Mouse (Mus musculus) common myeloid progenitor, adult 5-6 weeks (primary cell): ENCODE data around the gene Abhd14b. TPM values are rescaled to one million over a fixed set of nuclear protein-coding genes. Genes with fewer than 3 reads are reported as not detected.

Source experiments
- ATAC-seq: replicated peaks from 2 replicates; pipeline ENCODE4 v1.8.0; 2016; ENCODE audit warnings: low read depth, mild to moderate bottlenecking, moderate TSS enrichment, inconsistent platforms; ENCODE audit not compliant: poor library complexity, severe bottlenecking
- total RNA-seq: library from RNA; stranded (forward); fragments of 200-1000, 187-1606 nt; gene quantifications from 2 replicates; pipeline ENCODE4 v1.2.3, GENCODE M21; 2017

The Abhd14b gene
- total RNA-seq, 1 experiment from 2014 or later: 10.0 TPM

DNA sequence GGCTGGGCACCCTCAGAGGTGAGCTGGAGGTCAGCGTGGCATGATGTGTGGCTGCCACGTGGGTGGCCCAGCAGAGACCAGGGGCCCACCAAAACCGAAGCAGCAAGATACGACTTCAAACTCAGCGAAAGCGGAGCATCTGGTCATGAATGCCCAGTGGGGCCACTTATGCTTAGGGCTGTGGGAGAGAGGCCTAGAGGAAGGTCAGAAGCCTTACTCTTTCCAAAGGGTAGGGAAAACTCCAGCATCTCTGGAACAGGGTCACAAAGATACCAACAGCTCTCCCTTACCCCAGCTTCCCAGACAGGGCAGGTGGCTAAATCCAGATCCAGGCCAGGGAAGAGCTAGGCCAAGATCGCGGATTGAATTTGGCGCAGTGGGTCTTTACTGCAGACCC, 9.9 kb downstream of the Abhd14b start:
- ATAC-seq: no peak

DNA sequence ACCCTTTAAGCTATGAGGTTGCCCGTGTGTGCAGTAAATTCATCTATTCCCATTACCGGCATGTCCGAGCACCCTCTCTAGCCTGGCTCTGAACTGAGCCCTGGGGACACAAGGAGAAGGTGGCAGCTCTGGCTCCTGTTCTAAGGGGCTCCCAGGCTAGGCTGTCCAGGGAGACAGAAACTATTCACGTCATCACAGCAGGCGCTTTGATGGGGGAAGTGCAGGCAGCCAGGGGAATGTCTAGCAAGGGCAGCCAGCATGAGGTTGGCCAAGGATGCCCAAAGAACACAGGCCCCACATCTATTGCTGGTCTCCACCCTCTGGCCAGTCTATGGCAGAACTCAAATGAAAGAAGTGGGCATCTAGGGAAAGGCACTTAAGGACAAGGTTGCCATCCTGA, 10.7 kb downstream of the Abhd14b start:
- ATAC-seq: no peak

DNA sequence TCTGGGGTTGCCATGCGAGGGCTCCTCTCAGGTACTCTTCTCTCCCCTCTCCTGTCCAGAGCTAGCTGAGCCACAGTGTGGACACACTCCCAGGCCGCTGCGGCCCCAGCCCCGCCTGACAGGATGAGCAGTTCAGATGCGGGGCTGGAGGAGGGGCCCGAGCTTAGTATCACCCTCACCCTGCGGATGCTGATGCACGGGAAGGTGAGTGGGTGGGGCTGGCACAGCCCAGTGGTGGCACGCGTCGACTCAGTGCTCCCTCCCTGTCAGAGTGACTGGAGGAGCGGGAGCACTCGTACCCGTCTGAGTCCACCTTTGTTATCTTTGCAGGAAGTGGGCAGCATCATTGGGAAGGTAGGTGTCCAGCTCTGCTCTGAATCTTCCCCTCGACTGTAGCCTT, 12.7 kb downstream of the Abhd14b start:
- ATAC-seq: no peak

DNA sequence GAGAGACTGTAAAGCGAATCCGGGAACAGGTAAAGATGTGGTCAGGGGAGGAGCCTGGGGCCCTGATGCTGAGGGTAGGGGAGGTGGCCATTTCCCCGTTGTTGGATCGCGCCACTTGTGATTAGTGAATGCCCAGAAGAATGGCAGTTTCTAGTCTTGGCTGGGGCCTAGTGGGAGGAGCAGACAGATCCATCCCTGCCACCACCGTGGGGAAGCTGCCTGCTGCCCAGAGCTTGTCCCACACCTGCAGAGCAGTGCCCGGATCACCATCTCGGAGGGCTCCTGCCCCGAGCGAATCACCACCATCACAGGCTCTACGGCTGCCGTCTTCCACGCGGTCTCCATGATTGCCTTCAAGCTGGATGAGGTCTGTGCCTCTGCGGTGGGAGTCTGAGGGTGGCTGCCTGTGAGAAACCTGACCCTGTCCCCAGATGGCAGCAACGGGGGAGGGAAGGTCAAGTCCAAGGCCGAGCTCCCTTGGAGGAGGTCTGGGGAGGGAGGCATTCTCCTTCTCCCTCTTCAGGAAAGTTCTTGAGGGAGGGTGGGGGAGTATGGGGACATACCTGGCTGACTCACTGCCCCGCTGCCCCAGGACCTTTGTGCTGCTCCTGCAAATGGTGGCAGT, 13.3 kb downstream of the Abhd14b start:
- no peak for ATAC-seq

DNA sequence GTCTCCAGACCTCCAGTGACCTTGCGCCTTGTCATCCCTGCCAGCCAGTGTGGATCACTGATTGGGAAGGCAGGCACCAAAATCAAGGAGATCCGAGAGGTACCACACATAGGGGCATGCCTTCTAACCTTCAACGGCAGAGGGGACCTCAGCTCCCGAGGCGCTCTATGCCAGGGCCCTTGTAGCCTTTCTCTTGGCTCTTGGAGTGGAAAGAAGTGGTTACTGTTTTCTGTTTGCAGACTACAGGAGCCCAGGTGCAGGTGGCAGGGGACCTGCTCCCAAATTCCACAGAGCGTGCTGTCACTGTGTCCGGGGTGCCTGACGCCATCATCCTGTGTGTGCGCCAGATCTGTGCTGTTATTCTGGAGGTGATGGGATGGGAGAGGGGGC, 13.8 kb downstream of the Abhd14b start:
- ATAC-seq: no peak

DNA sequence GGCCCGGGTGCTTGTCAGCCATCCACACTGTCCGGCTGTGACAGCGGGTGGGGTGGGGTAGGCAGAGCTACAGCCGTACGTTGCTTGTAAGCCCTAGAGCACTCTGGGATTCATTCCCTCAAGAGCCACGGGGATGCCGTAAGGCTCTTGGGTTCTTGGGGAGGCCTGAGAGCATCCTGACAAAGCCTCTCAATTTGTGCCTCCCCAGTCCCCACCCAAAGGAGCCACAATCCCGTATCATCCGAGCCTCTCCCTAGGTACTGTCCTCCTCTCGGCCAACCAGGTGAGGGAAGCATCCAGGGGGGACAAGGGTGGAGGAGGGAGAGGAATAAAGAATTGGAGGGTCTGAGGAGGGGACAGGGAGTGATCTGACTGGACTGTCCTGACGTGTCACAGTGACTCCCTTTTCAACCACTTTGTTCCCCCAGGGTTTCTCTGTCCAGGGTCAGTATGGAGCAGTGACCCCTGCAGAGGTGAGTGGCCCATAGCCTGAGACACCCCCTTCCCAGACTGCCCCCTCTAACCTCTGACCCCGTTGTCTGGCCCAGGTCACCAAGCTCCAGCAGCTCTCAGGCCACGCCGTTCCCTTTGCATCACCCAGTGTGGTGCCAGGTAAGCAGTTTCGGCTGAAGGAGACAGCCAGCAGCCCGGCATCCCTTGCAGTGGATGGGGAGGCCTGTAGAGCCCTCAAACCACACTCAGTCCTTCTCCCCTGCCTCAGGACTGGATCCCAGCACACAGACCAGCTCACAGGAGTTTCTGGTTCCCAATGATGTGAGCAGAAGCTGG, 14.6 kb downstream of the Abhd14b start:
- ATAC-seq: no peak

DNA sequence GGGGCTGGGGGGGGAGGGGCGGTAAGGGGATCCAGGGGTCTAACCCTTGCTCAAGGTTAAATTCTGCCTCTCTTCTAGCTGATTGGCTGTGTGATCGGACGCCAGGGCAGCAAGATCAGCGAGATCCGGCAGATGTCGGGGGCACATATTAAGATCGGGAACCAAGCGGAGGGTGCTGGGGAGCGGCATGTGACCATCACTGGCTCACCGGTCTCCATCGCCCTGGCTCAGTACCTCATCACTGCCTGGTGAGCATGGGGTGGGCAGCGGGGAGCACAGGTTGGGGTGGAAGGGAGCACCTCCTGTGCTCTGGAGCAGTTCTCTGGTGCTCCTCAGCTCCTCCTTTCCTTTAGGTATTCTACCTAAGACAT, 15.2 kb downstream of the Abhd14b start:
- ATAC-seq: no peak

DNA sequence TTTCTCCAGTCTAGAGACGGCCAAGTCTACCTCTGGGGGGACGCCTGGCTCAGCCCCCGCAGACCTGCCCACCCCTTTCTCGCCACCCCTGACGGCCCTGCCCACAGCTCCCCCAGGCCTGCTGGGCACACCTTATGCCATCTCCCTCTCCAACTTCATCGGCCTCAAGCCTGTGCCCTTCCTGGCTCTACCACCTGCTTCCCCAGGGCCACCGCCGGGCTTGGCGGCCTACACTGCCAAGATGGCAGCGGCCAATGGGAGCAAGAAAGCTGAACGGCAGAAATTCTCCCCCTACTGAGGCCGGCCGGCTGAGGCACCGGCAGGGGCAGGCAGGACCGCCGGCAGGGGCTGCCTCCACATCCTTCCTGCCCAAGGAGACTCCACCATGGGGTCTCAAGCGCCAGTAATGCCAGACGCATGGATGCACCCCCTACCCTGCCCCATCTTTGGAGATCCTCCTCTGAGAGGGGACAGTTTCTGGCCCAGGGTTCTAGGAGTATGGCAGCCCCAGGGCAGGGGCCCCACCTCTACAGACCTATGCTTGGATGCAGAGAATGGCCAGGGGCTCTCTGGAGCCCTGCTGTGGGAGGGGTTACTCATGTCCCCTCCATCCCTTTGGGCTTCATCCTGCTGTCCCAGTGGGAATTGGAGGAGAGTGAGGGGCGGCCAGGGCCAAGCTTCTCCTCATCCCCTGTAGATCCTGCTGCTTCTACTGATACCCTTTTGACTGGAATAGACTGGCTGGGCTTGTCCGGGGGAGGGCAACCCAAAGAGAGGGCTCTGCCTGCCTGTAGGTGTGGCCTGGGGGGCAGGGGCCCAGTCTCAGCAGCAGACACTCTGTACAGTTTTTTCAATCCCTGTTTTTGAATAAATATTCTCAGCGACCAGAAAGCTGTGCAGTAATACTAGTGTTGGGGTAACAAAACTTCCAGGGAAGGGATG, 16.1 kb downstream of the Abhd14b start:
- no peak for ATAC-seq

DNA sequence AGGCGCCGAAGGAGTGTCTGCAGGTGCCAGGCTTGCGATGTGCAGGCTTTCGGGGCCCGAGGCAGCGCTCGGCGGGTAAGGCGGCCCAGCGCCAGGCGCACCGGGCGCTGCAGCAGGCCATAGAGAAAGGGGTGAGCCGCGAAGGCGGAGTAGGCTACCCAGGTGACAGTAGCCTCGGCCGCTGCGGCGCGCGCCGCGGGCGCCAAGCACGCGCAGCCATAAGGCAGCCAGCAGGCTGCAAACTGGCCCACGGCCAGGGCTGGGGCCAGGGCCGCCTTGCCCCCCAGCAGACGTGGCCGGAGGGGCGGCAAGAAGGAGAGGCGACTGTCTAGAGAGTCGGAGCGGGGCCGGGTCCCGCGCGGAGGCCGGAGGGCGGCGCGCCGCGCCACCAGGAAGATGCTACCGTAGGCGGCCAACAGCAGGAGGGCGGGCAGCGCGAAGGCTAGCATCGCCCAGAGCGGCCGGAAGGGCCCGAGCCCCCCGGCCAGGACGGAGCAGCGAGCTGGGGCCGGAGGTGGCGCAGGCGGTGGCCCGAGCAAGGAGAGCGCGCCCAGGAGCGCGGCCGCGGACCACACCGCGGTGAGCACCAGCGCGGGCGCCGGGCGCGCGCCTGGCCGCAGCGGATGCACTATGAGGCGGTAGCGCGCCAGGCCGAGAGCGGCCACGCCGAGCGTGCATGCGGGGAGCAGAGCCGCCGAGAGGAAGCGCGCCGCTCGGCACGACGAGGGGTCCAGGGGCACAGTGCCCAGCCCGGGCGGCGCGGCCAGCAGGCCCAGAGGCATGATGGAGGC, 17.7 kb downstream of the Abhd14b start:
- peak; percentile 26 for ATAC-seq

DNA sequence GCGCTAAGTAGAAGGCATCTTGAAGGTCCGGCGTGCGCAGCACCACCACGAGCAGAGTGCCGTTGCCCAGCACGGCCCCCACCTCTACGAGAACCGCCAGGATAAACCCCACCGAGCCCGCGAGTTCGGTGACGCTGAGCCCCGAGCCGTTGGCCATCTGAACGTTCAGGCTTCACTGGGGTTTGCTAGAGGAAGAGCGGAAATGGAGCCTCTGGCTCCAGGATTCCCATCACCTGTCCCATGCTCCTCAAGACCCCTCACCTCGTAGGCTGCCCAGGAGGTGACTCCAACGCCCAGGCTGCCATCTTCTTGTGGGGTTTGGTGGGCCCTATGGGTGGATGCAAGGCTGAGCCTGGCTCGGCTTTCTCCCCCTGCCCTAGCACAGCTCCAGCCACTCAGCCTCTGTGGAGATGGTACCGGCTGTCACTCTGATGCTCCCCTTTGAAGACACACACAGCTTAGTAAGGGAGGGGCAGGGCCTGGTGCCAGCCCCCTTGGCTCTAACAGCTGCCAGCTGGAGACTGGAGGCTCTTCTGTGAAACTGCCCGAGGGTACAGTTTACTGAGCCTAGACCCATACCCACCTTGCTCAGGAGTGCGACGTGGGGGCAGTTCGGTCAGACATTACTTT, 18.4 kb downstream of the Abhd14b start, which contains the start of gene Gpr62:
Gene Gpr62 (minus strand): TSS at position 368 of the 630 bp plus-strand sequence.
- ATAC-seq: no peak

DNA sequence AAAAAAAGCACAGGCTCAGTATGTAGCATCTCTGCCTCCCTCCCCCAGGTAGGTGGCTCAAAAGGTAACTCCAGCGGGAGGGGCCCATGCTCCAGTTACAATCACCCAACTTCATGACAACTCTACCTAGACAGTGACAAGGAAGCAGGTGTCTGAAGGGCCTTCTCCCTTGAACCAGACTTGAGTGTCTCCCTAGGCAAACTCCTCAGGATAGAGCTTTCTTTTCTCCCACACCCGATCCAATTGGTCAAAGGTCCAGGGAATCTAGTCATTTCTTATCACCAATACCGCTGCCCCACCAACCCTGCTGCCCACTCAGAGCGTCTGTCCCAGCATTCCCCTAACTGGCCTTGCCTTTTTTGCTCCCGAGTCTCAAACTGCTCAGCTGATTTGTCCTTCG, 19.5 kb downstream of the Abhd14b start:
- no peak for ATAC-seq

DNA sequence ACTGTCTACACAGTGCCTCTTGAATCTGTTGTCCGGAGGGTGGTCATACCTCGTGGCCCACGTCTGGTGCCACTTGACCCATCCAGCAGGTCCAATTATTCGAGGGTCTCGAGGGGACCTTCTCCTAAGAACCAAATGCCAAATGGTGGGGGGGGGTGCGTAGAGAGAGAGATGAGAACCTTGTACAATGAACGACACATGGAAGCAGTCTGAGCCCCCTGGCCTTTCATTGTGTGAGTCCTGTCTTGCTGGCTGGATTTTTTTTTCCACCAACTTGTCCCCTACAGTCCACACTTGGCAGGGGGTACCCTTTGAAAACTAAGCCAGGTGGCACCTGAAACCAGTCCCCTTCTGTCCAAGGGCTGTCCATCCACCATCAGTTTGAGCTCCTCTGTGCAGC, 20.5 kb downstream of the Abhd14b start:
- ATAC-seq: no peak

DNA sequence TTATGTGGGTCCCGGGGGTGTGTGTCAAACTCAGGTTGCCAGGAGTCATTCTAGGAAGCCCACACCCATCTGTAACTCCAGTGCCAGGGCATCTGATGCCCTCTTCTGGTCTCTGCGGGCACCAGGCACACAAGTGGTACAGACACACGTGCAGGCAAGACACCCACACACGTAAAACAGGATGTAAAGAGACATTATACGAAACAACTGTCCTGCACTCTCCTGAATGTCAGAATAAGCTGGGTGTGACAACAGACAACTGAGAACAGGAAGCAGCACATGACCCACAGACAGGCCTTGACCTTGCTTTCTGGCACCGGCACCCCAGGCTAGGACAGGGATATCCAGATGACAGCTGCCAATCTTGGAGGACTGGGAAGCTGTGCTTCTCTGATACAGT, 22.1 kb downstream of the Abhd14b start:
- ATAC-seq: peak; percentile 26; the same call in 1 of the 2 replicates

DNA sequence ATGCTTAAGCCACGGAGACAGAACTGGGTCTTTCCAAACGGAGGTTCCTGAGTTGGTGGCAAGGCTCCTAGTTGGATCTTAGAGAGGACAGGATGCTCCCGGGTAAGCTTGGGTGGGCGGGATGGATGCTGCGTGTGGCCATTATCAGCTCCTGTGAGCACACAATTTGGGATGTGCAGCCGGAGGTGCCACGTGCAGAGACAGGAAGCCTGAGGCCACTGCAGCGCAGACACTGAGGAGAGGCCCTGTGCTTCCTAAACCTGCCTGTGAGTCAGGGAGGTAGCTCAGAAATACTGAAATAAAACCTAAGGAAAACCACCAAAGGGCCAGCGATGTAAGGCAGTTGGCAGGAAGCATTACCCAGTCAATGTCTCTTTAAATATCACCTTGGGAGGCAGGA, 22.5 kb downstream of the Abhd14b start:
- ATAC-seq: no peak

DNA sequence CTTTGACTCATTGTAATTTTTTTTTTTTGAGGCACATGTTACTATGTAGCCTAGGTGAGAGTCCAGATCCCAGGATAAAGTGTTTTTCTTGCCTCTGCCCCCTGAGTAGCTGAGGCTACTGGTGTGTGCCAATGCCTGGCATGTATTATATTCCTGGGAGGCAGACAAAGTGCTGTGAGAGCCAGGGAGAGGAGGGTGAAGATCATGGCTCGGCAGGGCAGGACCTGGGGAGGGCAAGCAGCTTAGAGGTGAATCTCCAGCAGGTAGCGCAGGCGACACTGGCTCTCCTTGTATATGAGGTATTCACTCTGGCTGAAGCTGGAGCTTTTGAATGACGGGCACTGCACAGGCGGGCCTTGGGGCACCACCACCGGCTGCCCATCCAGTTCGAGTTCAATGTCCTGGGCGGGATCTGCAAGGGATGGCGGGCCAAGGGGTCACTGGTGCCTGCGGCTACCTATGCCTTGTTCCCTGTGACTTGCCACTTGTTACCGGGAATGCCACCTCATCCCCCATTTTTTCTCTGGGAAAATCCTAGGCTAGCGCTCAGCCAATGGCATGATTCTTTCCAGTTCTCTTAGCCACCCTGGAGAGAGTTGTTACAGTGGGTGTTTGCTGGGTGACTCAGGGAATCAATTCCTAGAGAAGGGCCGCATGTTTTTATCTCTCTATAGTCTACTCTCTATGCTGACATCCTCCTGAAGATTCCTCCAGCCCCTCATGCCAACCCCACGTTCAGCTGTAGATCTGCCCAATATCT, 23.9 kb downstream of the Abhd14b start:
- no peak for ATAC-seq

DNA sequence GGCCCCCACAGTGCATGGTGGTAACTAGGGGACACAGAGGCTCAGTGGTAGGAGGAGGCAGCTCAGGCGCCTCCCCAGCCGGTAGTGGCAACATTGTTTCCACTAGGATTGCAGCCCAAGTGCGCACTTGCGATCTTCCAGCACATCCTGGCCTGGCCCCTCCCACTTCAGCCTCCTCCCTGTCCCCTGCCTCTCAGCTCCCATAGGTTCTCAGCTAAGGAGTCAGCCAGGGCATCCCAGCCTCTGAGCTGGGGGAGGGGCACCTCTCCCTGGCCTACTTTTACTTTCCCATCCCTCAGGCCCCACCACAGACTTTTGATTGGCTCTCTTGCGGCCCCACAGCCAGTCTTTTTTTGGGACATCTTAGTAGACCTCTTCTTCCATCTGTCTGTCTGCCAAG, 24.6 kb downstream of the Abhd14b start:
- ATAC-seq: no peak

DNA sequence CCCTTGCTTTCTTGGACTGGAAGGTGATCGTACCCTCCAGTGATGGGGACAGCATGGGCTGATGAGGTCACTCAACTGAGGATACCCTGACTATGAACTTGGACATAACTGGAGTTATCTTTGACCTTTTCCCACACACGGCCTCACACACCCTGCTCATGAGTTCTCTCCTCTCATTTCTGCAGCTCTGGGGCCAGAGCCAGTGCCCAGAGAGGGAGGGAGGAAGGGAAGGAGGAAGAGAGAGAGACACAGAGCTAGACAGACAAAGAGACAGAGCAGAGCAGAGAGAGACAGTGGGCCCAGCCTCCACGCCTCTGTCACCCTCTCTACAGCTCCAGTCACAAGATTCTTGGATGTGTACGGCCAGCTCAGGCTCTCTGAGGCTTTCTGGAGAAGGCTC, 25.1 kb downstream of the Abhd14b start:
- no peak for ATAC-seq

DNA sequence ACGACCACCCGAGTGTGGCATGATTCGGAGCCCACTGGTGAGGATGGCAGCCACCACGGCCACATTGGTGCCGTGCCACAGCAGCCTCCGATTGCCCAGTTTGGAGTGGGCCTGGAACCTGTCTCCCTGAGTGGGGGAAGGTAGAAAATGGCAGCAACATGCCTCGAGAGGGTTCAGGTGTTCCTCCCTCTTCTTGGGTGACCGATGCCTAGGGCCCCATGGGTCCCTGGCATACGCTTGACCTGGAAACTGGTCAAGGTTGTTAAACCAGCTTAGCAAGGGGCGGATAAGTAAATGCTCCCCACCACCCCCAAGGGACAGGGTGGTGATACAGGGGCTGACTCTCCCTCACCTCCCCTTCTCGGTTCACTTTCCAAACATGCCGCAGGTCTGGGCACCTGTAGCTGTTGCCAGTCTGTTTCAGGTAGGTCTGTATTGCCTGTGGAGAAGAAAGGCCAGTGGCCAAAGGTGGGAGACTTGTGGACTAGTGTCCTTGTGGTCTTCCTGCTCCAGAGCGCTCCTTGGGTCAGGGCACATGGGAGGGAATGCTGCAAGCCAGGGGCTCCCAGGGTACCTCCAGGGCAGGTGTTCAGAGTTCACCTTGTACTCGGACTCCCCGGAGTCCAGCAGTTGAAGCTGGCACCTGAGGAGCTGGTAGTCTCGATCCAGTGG, 26.0 kb downstream of the Abhd14b start:
- ATAC-seq: no peak
